Mouse (Mus musculus): Measurements from ENCODE around the gene BC049352.

Gene BC049352

GRCm38 (mm10) chr9:45294210-45295011, 112.6 kb downstream of the BC049352 start:
- in situ Hi-C loops (cut with MboI, MseI), result loop anchor here (5.0 to 10.0 kb wide), 2 partner anchors 72 to 790 kb away; no protein-coding TSS in a partner anchor

- in situ Hi-C loops (cut with MboI, MseI), result loop anchor here (5.0 to 10.0 kb wide), 3 partner anchors 77 to 785 kb away; no protein-coding TSS in a partner anchor
These were observed 117.6 kb downstream of the BC049352 start for GRCm38 (mm10) chr9:45299231-45300006.

Measured in T-helper 2 cell (primary cell).